Mouse (Mus musculus) embryonic facial prominence, embryonic 10.5 days (tissue): ENCODE measurements around the gene Kit. TPM values are rescaled to one million over a fixed set of nuclear protein-coding genes. Genes with fewer than 3 reads are reported as not detected.

Source experiments
- DNase-seq: peaks from one replicate; pipeline ENCODE4 v3.0.0-alpha.2; 2017; ENCODE audit warnings: low spot score
- H3K27ac ChIP-seq: fragments of 300-500 bp; sonication (generic); replicated peaks from 2 replicates; pipeline ENCODE4 v1.5.1; 2016; ENCODE audit warnings: mild to moderate bottlenecking
- H3K27me3 ChIP-seq: fragments of 300-500 bp; sonication (generic); replicated peaks from 2 replicates; pipeline ENCODE4 v1.6.1; 2016; ENCODE audit warnings: low read depth, mild to moderate bottlenecking; ENCODE audit not compliant: poor library complexity, severe bottlenecking
- H3K36me3 ChIP-seq: fragments of 300-500 bp; sonication (generic); replicated peaks from 2 replicates; pipeline ENCODE4 v1.6.1; 2016; ENCODE audit warnings: mild to moderate bottlenecking, moderate library complexity
- H3K4me1 ChIP-seq: fragments of 300-500 bp; sonication (generic); 2 replicates; pipeline ENCODE4 v1.6.1; 2016
- H3K4me3 ChIP-seq: fragments of 300-500 bp; sonication (generic); 2 replicates; pipeline ENCODE4 v1.5.1; 2016; ENCODE audit warnings: mild to moderate bottlenecking, moderate library complexity
- H3K9me3 ChIP-seq: fragments of 300-500 bp; sonication (generic); 2 replicates; pipeline ENCODE4 v1.6.1; 2016; ENCODE audit warnings: mild to moderate bottlenecking
- WGBS: fragments of 180-500 bp; shearing (Covaris S2); methylation state at CpG from one replicate; pipeline ENCODE4 v1.1.7; 2016; 5-methylcytosine and 5-hydroxymethylcytosine counted together
- polyA plus RNA-seq: library from polyadenylated mRNA; unstranded; fragments of >200 nt; fragmentation: Nextera tagmentation; extraction: Ambion mirVana; gene quantifications from 2 replicates; pipeline ENCODE4 v1.2.1, GENCODE M21; 2016

Gene Kit
- polyA plus RNA-seq, 1 experiment from 2014 or later = 24.3 TPM

DNA sequence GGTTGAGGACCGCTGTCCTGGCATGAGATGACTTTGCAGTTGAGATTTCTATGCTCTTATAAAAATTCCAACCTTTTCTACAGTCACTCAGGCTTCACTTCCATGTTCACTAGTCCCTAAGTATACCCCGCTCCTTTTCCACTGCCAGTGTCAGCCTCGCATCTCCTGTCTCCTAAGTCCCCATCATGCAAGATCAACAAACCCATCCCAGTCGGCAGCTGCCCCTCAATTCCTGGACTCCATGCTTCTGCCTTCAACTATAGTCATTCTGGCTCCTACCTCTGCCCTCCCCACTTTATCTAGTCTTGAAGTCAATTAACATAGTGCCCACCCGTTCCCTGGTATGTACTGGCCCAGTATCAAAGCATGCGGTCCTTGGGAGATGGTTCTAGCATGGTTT is 83.9 kb downstream of the Kit start:
- Histone ChIP-seq H3K36me3 (peaks cover 25% of the 10 kb centered on the region), H3K4me1 (no peaks in the 10 kb centered on the region), H3K27ac (no peak overlapping the region), H3K4me3 (no peak overlapping the region), H3K27me3 (no peaks in the 10 kb centered on the region), H3K9me3 (0 out of 2 replicates have a peak, but pooled peaks cover 3% of the 10 kb centered on the region)
- no peak for DNase-seq
- 91% methylated on average over 6 of the region's 6 CpGs for WGBS

DNA sequence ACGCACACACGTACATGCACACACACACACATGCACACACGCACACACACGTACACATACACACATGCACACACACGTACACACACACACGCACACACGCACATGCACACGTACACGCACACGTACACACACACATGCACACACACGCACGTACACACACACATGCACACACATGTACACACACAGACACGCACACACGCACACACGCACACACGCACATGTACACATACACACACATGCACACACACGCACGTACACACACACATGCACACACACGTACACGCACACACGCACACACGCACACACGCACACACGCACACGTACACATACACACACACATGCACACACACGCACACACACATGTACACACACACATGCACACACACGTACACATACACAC is 85.6 kb downstream of the Kit start:
- no peak overlapping the region for H3K27ac ChIP-seq

DNA sequence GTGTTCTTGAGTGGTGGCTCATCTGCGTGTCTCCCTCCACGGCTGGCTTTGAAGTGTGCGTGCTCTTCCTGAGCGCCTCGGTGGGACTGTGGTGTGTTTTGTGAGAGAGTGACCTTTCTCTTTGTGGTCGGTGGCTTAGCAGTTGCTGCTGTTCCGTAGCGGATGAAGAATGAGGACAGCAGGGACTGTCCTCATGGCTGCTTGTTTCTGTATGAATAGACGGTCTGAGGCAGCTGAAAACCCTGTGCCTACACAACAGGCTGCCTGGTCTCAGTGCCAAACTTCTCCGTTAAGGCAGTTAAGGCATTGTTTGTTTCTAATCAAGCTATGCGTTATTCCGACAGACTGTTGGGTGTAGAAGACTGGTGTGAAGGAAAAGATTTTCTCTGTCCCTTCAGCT is 87.8 kb downstream of the Kit start:
- Histone ChIP-seq H3K4me1 (no peaks in the 10 kb centered on the region), H3K9me3 (0 out of 2 replicates have a peak, but pooled peaks cover 3% of the 10 kb centered on the region), H3K27me3 (no peaks in the 10 kb centered on the region), H3K4me3 (no peak overlapping the region), H3K36me3 (no peaks in the 10 kb centered on the region), H3K27ac (no peak overlapping the region)
- 80% methylated on average over 12 of the region's 12 CpGs for WGBS
- no peak for DNase-seq

More for the DNA sequence above, 85.6 kb downstream of the Kit start:
- Histone ChIP-seq H3K9me3 (0 out of 2 replicates have a peak, but pooled peaks cover 3% of the 10 kb centered on the region), H3K36me3 (peaks cover 8% of the 10 kb centered on the region), H3K4me1 (no peaks in the 10 kb centered on the region), H3K4me3 (no peak overlapping the region), H3K27me3 (no peaks in the 10 kb centered on the region)
- WGBS = 96% methylated on average over 27 of the region's 27 CpGs
- DNase-seq = no peak

DNA sequence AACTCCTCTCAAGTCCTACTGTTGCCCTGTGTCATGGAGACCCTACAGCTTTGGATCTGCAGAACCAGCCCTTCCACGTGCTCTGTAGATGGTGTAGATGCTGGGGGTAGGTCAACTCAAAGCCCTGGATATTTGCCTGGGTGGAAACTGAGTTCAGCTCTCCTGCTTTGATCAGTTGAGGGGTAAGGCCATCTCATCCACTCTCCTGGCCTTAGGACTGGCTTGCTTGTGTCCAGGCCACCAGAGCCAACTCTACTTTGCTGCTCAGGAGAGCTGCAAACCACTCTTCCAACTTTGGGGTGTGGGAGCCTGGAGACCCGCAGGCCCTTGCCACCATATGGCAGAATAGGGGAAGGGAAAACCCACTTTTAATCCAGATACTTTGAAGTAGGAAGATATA is 89.1 kb downstream of the Kit start:
- H3K36me3 ChIP-seq = no peaks in the 10 kb centered on the region
- H3K9me3 ChIP-seq = 0 out of 2 replicates have a peak, but pooled peaks cover 3% of the 10 kb centered on the region
- WGBS = 90% methylated on average over 2 of the region's 2 CpGs
- DNase-seq = no peak
- H3K27me3 ChIP-seq = no peaks in the 10 kb centered on the region
- H3K4me1 ChIP-seq = no peaks in the 10 kb centered on the region
- no peak overlapping the region for H3K4me3 ChIP-seq
- H3K27ac ChIP-seq = no peak overlapping the region

DNA sequence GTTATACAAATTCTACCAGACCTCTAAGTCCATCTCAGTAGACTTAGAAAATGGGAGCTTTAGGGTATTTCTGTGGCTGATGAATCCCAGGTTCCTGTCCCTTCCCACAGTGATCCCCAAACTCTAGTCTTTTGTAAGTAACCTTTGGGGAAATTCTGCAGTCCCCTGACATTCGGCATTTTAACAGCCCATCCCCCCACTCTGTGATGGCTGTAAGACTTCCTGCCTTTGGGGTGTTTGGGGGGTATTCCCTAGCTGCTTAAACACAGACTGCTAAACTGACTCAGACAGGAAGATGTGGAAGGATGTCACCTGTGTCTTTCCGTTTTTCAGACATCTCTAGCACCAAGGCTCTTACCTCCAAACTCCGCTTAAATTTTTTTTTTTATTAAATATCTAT is 92.4 kb downstream of the Kit start:
- H3K27ac ChIP-seq = no peak overlapping the region
- H3K4me1 ChIP-seq = no peaks in the 10 kb centered on the region
- WGBS = 57% methylated on average over 3 of the region's 3 CpGs
- H3K9me3 ChIP-seq = no peaks in the 10 kb centered on the region
- no peaks in the 10 kb centered on the region for H3K36me3 ChIP-seq
- DNase-seq = no peak
- H3K27me3 ChIP-seq = no peaks in the 10 kb centered on the region
- H3K4me3 ChIP-seq = no peak overlapping the region

DNA sequence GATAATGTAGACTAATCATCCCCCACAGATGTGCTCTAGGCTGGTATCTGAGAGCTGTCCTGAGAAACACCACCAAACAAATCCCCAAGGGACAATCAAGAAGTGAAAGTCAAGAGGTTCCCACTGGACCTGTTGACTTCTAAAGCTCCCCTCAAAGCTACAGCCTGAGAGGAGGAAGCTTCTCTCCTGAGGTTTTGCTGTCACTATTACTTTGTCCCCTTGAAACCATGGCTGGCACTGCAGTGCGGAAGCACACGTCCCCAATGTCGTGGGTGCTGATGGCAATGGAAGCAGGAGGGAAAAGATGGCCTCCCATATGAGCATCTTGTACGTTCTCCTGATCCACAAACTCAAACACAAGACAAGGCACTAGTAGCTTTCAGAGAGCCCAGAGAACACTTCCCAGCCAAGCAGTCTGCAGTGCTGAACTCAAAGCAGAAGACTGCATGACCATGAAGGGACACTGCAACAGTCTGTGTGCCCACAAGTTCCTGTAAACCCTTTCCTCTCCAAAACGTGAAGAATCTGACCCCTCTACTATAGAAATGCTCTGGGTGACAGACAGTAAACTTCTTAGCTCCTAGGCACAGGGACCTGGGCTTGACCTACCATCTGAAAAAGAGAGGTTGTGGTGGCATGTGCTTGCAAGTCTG is 96.5 kb downstream of the Kit start:
- Histone ChIP-seq H3K27me3 (no peaks in the 10 kb centered on the region), H3K36me3 (no peaks in the 10 kb centered on the region), H3K4me3 (no peak overlapping the region), H3K9me3 (no peaks in the 10 kb centered on the region), H3K27ac (no peak overlapping the region), H3K4me1 (no peaks in the 10 kb centered on the region)
- WGBS = 92% methylated on average over 5 of the region's 5 CpGs
- no peak for DNase-seq

DNA sequence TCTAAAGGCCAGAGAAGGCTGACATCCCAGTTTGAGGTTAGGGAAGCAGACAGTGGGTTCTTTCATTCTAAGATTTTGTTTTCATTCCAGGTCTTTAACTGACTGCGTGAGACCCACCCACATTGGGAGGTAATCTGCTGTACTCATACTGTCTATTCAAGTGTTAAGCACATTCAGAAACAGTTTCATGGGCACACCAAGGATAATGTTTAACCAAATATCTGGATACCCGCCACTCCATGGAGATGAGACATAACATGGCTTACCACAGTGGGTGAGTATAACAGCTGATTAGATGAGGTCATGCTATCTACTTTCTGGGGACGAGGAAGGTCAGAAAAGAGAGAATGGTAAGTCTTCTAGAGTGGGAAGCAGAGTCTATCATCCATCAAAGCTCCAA is 101.3 kb downstream of the Kit start:
- Histone ChIP-seq H3K4me3 (no peak overlapping the region), H3K4me1 (no peaks in the 10 kb centered on the region), H3K36me3 (no peaks in the 10 kb centered on the region), H3K27ac (no peak overlapping the region), H3K9me3 (no peaks in the 10 kb centered on the region), H3K27me3 (no peaks in the 10 kb centered on the region)
- WGBS = 83% methylated on average over 3 of the region's 3 CpGs
- no peak for DNase-seq

DNA sequence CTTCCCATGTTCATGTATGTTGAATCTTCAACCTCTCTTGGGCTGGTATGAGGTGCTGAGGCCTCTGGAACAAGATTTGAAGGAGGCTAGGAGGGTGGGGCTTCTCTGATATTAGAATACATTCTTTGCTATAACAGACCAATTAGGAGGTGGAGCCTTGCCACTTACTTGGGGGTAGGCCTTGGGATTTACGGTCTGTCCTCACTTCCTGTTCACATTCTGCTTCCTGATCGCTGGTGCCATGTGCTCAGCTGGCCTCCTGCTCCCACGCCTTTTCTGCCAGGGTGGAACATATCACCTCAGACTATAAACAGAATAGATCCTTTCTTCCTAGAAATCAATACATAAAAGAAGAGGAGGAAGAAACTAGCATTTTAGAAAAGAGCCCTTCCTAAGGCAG is 105.2 kb downstream of the Kit start:
- Histone ChIP-seq H3K36me3 (no peaks in the 10 kb centered on the region), H3K27me3 (no peaks in the 10 kb centered on the region), H3K4me3 (no peak overlapping the region), H3K4me1 (no peaks in the 10 kb centered on the region), H3K27ac (no peak overlapping the region), H3K9me3 (no peaks in the 10 kb centered on the region)
- WGBS = 85% methylated on average over 3 of the region's 3 CpGs
- no peak for DNase-seq

DNA sequence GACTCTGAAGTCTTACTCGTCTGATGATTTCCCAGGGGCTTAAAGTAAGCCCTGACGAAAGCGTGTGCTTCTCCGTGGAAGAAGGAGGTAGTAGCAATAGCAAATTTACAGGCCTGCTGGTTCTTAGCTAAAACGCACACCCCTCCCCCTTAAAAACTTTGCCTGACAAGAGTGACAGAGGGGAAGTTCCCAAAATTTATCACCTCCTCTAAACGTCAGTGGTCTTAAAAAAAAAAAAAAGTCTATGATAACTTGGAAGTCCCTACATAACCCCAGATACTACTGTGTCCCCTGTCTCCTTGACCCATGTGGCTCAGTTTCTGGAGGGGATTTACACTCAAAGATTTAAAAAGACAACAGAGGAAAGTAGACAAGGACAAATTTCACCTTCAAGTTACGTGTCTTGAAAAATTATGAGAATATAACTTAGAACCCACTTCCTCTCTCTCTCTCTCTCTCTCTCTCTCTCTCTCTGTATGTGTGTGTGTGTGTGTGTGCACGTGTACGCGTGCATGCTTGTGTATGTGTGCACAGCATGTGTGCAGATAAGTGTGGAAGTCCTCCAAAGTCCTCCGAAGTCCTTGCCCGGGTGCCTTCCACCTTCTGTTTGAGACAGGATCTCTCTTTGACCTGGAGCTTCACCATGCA is 120.6 kb downstream of the Kit start:
- Histone ChIP-seq H3K9me3 (no peaks in the 10 kb centered on the region), H3K4me3 (no peak overlapping the region), H3K36me3 (no peaks in the 10 kb centered on the region), H3K27me3 (no peaks in the 10 kb centered on the region), H3K27ac (no peak overlapping the region), H3K4me1 (0 out of 2 replicates have a peak, but pooled peaks cover 3% of the 10 kb centered on the region)
- WGBS = 85% methylated on average over 12 of the region's 12 CpGs
- DNase-seq = no peak

DNA sequence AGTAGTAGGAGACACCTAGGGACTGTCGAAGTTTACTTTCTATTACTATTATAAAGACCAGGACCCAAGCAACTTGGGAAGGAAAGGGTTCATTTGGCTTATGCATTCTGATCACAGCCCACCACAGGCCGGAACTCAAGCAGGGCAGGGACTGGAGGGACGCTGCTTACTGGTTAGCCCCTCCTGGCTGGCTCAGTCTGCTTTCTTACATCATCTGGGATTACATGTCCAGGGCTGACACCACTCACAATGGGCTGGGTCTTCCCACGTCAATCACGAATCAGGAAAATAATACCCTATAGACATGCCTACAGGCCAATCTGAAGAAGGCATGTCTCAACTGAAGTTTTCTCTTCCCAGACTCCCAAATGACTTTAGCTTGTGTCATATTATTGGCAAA is 122.2 kb downstream of the Kit start:
- Histone ChIP-seq H3K36me3 (no peaks in the 10 kb centered on the region), H3K27ac (no peak overlapping the region), H3K27me3 (no peaks in the 10 kb centered on the region), H3K9me3 (no peaks in the 10 kb centered on the region; the same call in 1 of the 2 replicates), H3K4me3 (no peak overlapping the region), H3K4me1 (0 out of 2 replicates have a peak, but pooled peaks cover 3% of the 10 kb centered on the region)
- 68% methylated on average over 5 of the region's 5 CpGs for WGBS
- DNase-seq = no peak

DNA sequence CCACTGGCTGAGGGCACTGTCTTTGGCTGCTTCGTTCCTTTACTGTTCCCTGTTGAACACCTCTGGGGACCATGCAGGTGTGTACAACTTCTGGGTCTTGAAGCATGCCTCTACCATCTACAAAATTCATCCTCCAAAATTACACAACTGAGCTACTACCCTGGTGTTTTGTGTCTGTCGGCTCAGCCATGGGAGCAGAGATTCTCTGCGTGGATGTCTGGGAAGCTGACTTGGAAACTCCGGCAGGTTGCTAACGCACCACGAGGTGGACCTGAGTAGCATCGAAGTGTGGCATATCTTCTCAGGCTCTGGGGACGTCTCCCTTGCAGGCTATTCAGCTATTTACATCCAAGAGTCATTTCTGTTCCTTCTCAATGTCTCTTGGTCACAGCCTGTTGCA is 123.8 kb downstream of the Kit start:
- no peak for DNase-seq
- Histone ChIP-seq H3K27ac (no peak overlapping the region), H3K4me3 (no peak overlapping the region), H3K27me3 (no peaks in the 10 kb centered on the region), H3K9me3 (no peaks in the 10 kb centered on the region; the same call in 1 of the 2 replicates), H3K4me1 (0 out of 2 replicates have a peak, but pooled peaks cover 3% of the 10 kb centered on the region), H3K36me3 (no peaks in the 10 kb centered on the region)
- 85% methylated on average over 8 of the region's 8 CpGs for WGBS

DNA sequence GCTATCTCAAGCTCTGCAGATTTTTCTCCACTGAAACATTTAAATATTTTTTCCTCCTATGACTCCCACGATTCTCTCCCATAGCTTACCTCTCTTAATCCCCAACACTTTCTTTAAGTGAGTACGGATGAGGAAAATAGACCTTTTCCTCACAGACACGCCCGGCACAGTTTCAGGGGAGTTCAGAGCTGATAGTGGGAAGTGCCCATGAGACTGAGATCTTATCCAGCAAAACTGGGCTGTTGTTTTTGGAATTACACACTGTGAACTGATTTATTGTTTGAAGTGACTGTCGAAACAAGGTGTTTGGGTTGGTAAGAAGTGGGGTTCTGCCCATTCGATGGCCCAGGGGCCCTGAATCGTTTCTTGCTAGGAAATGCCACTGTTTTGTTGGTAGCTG is 124.4 kb downstream of the Kit start:
- H3K4me1 ChIP-seq = 0 out of 2 replicates have a peak, but pooled peaks cover 3% of the 10 kb centered on the region
- H3K27ac ChIP-seq = no peak overlapping the region
- no peak for DNase-seq
- no peaks in the 10 kb centered on the region; the same call in 1 of the 2 replicates for H3K9me3 ChIP-seq
- no peaks in the 10 kb centered on the region for H3K36me3 ChIP-seq
- H3K4me3 ChIP-seq = no peak overlapping the region
- H3K27me3 ChIP-seq = no peaks in the 10 kb centered on the region
- 80% methylated on average over 7 of the region's 7 CpGs for WGBS

DNA sequence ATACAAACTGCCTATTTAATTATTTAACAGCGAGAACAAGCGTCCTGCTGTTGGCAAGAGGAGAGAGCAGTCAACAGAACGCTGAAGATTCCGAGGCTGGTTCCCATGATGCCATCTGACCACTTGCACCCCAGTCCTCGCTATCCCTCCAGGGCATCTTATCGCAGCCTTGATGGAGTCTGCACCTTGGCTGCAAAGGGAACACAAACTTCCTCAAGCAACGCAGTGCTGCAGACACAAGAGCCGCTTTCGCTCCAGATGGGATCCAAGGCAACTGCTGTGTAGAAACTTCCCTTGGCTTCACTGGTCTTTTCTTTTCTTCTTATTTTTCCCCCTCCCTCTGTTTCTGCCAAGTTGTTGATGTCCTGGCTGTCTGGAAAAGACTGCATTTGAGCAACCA is 124.8 kb downstream of the Kit start:
- no peaks in the 10 kb centered on the region; the same call in 1 of the 2 replicates for H3K9me3 ChIP-seq
- no peak overlapping the region for H3K27ac ChIP-seq
- H3K27me3 ChIP-seq = no peaks in the 10 kb centered on the region
- no peak for DNase-seq
- WGBS = 78% methylated on average over 9 of the region's 9 CpGs
- H3K36me3 ChIP-seq = no peaks in the 10 kb centered on the region
- H3K4me3 ChIP-seq = no peak overlapping the region
- H3K4me1 ChIP-seq = 0 out of 2 replicates have a peak, but pooled peaks cover 3% of the 10 kb centered on the region
